Mouse (Mus musculus): ENCODE results near the gene Nktr.
A peak's percentile ranks its signal among the peaks of the same experiment; 100 is the strongest.

The Nktr gene

GRCm38 (mm10) chr9:121761787-121762186, 42.8 kb downstream of the Nktr start:
- no peak for DNase-seq (ENCODE audit: low spot score)

GRCm38 (mm10) chr9:121762248-121762647, 43.3 kb downstream of the Nktr start:
- no peak for DNase-seq (ENCODE audit: low spot score)

- no peak for DNase-seq (ENCODE audit: low spot score)
Measured at GRCm38 (mm10) chr9:121762761-121763160, 43.8 kb downstream of the Nktr start.

GRCm38 (mm10) chr9:121763716-121764115, 44.7 kb downstream of the Nktr start:
- no peak for DNase-seq (ENCODE audit: low spot score)

GRCm38 (mm10) chr9:121765166-121765855, 46.3 kb downstream of the Nktr start:
- DNase-seq (ENCODE audit: low spot score), result no peak

- no peak for DNase-seq (ENCODE audit: low spot score)
Measured at GRCm38 (mm10) chr9:121772412-121772811, 53.4 kb downstream of the Nktr start.

- no peak for DNase-seq (ENCODE audit: low spot score)
Measured at GRCm38 (mm10) chr9:121775951-121776350, 57.0 kb downstream of the Nktr start.

GRCm38 (mm10) chr9:121776511-121776910, 57.5 kb downstream of the Nktr start:
- no peak for DNase-seq (ENCODE audit: low spot score)

- DNase-seq (ENCODE audit: low spot score), result no peak
Measured at GRCm38 (mm10) chr9:121777484-121778065, 58.6 kb downstream of the Nktr start, which contains the start of gene Klhl40. Gene Klhl40, plus strand, starts transcription at chr9:121777607.

- DNase-seq (ENCODE audit: low spot score), result no peak
Measured at GRCm38 (mm10) chr9:121778066-121778624, 59.2 kb downstream of the Nktr start.

- no peak for DNase-seq (ENCODE audit: low spot score)
Measured at GRCm38 (mm10) chr9:121784801-121785200, 65.8 kb downstream of the Nktr start.

- no peak for DNase-seq (ENCODE audit: low spot score)
Measured at GRCm38 (mm10) chr9:121785261-121785660, 66.3 kb downstream of the Nktr start.

- no peak for DNase-seq (ENCODE audit: low spot score)
Measured at GRCm38 (mm10) chr9:121786359-121786758, 67.4 kb downstream of the Nktr start.

- DNase-seq (ENCODE audit: low spot score), result peak; percentile 3
Measured at GRCm38 (mm10) chr9:121791206-121791605, 72.2 kb downstream of the Nktr start.

- no peak for DNase-seq (ENCODE audit: low spot score)
Measured at GRCm38 (mm10) chr9:121791757-121792521, 73.0 kb downstream of the Nktr start, which contains the start of gene Hhatl. Gene Hhatl, minus strand, starts transcription at chr9:121792507.

- DNase-seq (ENCODE audit: low spot score), result no peak
Measured at GRCm38 (mm10) chr9:121794972-121795539, 76.1 kb downstream of the Nktr start.

- DNase-seq (ENCODE audit: low spot score), result no peak
Measured at GRCm38 (mm10) chr9:121797722-121798121, 78.8 kb downstream of the Nktr start.

GRCm38 (mm10) chr9:121798887-121799520, 80.0 kb downstream of the Nktr start:
- no peak for DNase-seq (ENCODE audit: low spot score)

- DNase-seq (ENCODE audit: low spot score), result no peak
Measured at GRCm38 (mm10) chr9:121802747-121803146, 83.8 kb downstream of the Nktr start.

All from spleen, adult 12 weeks (tissue).